Mouse (Mus musculus) stomach, embryonic 14.5 days (tissue): ENCODE results near the gene Gm3435. TPM values are rescaled to one million over a fixed set of nuclear protein-coding genes. Genes with fewer than 3 reads are reported as not detected.

Source experiments
- ATAC-seq: fragments of 200-750 bp; cut with Nextera tagmentation; 2 replicates; pipeline ENCODE4 v1.8.0; 2017; ENCODE audit warnings: low read depth, moderate TSS enrichment; ENCODE audit not compliant: insufficient number of reproducible peaks, insufficient read depth, low FRiP score
- H3K27ac ChIP-seq: fragments of 300-500 bp; sonication (generic); 2 replicates; pipeline ENCODE4 v1.5.1; 2014; ENCODE audit warnings: mild to moderate bottlenecking, low read length, moderate library complexity, mixed read lengths
- H3K27me3 ChIP-seq: fragments of 300-500 bp; sonication (generic); 2 replicates; pipeline ENCODE4 v1.6.1; 2014; ENCODE audit warnings: low read length, control low read depth, mixed read lengths; ENCODE audit not compliant: control insufficient read depth, insufficient read depth
- H3K36me3 ChIP-seq: fragments of 300-500 bp; sonication (generic); 2 replicates; pipeline ENCODE4 v1.6.1; 2014; ENCODE audit warnings: mild to moderate bottlenecking, control low read depth, low read length, moderate library complexity, mixed read lengths; ENCODE audit not compliant: control insufficient read depth, insufficient read depth
- H3K4me1 ChIP-seq: fragments of 300-500 bp; sonication (generic); 2 replicates; pipeline ENCODE4 v1.6.1; 2014; ENCODE audit warnings: low read length, control low read depth, mixed read lengths; ENCODE audit not compliant: control insufficient read depth, insufficient read depth
- H3K4me2 ChIP-seq: fragments of 300-500 bp; sonication (generic); replicated peaks from 2 replicates; pipeline ENCODE4 v1.6.1; 2014; ENCODE audit warnings: low read depth, low read length, control low read depth
- H3K4me3 ChIP-seq: fragments of 300-500 bp; sonication (generic); 2 replicates; pipeline ENCODE4 v1.5.1; 2014; ENCODE audit warnings: low read depth, low read length, control low read depth
- H3K9ac ChIP-seq: fragments of 300-500 bp; sonication (generic); replicated peaks from 2 replicates; pipeline ENCODE4 v1.6.1; 2014; ENCODE audit warnings: low read depth, mild to moderate bottlenecking, control low read depth, low read length, moderate library complexity, mixed read lengths
- H3K9me3 ChIP-seq: fragments of 300-500 bp; sonication (generic); 2 replicates; pipeline ENCODE4 v1.6.1; 2016; ENCODE audit warnings: low read depth, low read length, control low read depth; ENCODE audit not compliant: control insufficient read depth
- WGBS: fragments of 180-500 bp; shearing (Covaris S2); extraction: QIAGEN DNeasy Blood & Tissue Kit; methylation state at CpG from one replicate; pipeline ENCODE4 v1.1.7; 2014; 5-methylcytosine and 5-hydroxymethylcytosine counted together
- polyA plus RNA-seq: library from polyadenylated mRNA; unstranded; fragments of >200 nt; fragmentation: Nextera tagmentation; extraction: Ambion mirVana; gene quantifications from 2 replicates; pipeline ENCODE4 v1.2.1, GENCODE M21; 2014

Gene Gm3435
- polyA plus RNA-seq, 1 experiment from 2014 or later, result 4.2 TPM

DNA sequence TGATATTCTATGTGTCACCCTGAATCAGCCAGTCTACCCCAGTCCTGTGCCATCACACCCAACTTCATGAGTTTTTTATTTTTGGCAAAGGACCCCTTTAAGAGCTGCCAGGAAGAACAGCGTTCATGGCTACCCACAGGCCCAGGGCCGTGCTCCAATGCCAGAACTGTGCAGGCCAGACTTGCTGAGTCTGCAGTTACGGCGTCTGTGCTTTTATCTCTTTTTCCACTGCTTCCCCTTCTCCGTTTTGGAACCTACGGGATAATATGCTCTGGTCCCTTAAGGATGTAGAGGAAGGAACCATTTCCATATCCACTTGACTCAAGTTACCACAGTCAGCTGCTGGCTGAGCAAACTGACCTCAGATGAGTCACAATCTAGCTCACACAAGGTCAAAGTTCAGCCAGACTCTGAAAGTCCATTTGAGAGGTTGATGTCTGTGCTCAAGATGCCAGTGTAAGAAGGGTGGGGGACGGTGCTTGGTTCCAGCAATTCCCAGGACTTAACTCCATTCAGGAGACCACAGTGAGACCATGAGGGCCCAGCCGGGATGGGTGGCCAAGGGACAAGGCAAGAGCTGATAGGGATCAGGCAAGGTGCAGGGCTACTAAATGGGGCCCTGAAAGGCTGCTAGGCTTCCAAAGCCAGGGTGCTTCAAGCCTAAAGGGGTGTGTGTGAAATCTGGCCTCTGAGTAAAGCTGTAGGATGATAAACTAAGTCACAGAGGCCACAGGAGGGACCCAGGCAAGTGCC lies 58.2 kb downstream of the Gm3435 start:
- Histone ChIP-seq H3K27me3 (no peaks in the 10 kb centered on the region), H3K36me3 (peaks cover 4% of the 10 kb centered on the region; the same call in 1 of the 2 replicates), H3K9me3 (no peaks in the 10 kb centered on the region), H3K4me3 (no peak overlapping the region), H3K4me2 (no peak overlapping the region), H3K27ac (no peak overlapping the region), H3K9ac (no peak overlapping the region), H3K4me1 (peaks cover 6% of the 10 kb centered on the region; the same call in 1 of the 2 replicates)
- no peak for ATAC-seq
- WGBS, result 58% methylated on average over 8 of the region's 8 CpGs

DNA sequence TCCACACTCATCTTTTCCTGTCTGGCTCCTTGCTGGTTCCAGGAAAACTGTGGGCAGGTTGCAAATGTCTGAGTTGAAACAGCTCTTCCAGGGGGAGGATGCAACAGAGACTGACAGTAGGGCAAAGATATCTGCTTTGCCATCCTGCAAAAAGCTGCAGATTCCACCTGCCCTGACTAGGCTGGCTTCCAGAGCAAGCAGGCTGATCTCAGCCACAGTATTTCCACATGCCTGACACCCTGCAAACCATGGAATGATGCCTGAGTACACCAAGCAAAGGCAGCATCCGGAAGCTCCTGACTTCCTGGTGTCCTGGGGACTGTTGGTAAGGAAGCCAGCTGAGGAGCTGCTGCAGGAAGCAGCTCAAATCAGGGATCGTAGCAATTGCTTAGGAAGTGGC lies 59.1 kb downstream of the Gm3435 start:
- H3K9me3 ChIP-seq, result no peaks in the 10 kb centered on the region
- H3K4me3 ChIP-seq, result no peak overlapping the region
- no peak for ATAC-seq
- H3K36me3 ChIP-seq, result no peaks in the 10 kb centered on the region
- 53% methylated on average over 2 of the region's 2 CpGs for WGBS
- H3K9ac ChIP-seq, result no peak overlapping the region
- H3K27me3 ChIP-seq, result no peaks in the 10 kb centered on the region
- H3K4me1 ChIP-seq, result peaks cover 6% of the 10 kb centered on the region; the same call in 1 of the 2 replicates
- H3K27ac ChIP-seq, result no peak overlapping the region
- H3K4me2 ChIP-seq, result no peak overlapping the region

Other genes starting within 250 kb of the Gm3435 start
- 6.2 and 6.7 TPM in 2 replicates for gene Wdr27, start 67.0 kb upstream of the Gm3435 start, polyA plus RNA-seq
- 35.5 and 40.5 TPM in 2 replicates for gene 1600012H06Rik, start 67.0 kb upstream of the Gm3435 start, polyA plus RNA-seq
- gene Phf10, start 48.9 kb upstream of the Gm3435 start, polyA plus RNA-seq, result 42.1 and 55.0 TPM in 2 replicates
- gene 9030025P20Rik, start 31.7 kb upstream of the Gm3435 start, polyA plus RNA-seq, result 8.1 and 9.8 TPM in 2 replicates
- 0.56 TPM in 1 of 2 replicates, not detected in the other for gene Gm3417, start 31.4 kb upstream of the Gm3435 start, polyA plus RNA-seq
- 80.8 and 97.4 TPM in 2 replicates for gene Ermard, start 31.0 kb downstream of the Gm3435 start, polyA plus RNA-seq
- not detected in 2 replicates for gene Tcte3, start 31.3 kb downstream of the Gm3435 start, polyA plus RNA-seq
- gene Gm3448, start 31.4 kb downstream of the Gm3435 start, polyA plus RNA-seq, result 4.7 and 5.0 TPM in 2 replicates